Mouse (Mus musculus) thymus, adult 2 months (tissue): Measurements from ENCODE around the gene Bub1b.

Experiments
- CTCF ChIP-seq: fragments of 200-500 bp; IDR thresholded peaks from 2 replicates; pipeline ENCODE4 v1.5.1; 2012; ENCODE audit warnings: mild to moderate bottlenecking, control low read depth, low read length, moderate library complexity, borderline replicate concordance; ENCODE audit not compliant: control insufficient read depth, poor library complexity, insufficient read depth; ENCODE audit errors: extremely low read depth
- POLR2A ChIP-seq: fragments of 200-500 bp; IDR thresholded peaks from 2 replicates; pipeline ENCODE4 v1.6.1; 2012; ENCODE audit warnings: mild to moderate bottlenecking, low read length, control low read depth, moderate library complexity; ENCODE audit not compliant: control insufficient read depth, poor library complexity, insufficient read depth; ENCODE audit errors: extremely low read depth

DNA sequence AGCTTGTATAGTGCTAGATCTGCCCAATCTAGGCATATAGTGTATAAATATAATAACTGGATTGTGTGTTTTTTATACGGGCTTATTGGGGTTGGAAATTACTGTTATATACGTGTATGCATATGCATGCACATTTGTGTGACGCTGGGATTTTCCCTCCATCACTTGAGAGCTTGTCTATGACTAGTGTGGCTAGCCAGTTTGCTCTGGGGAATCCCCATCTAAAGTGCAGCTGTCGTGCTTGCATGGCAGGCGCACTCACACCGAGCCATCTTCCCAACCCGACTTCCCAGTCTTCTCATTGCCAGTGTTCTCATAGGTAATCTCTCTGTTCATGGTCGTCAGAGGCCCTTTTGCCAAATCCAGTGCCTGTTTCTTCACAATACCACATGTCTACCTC, 22.6 kb downstream of the Bub1b start:
- TF ChIP-seq CTCF (no peak), POLR2A (no peak)
